Mouse (Mus musculus): ENCODE results near the gene Klf3. TPM values are rescaled to one million over a fixed set of nuclear protein-coding genes. Genes with fewer than 3 reads are reported as not detected.
"Not testable (repeated sequence)": the region's sequence is repeated elsewhere in the genome, so short reads cannot be mapped to it uniquely, and the experiment has no call there.

Gene Klf3
- polyA plus RNA-seq, 1 experiment from 2014 or later: 25.1 TPM

DNA sequence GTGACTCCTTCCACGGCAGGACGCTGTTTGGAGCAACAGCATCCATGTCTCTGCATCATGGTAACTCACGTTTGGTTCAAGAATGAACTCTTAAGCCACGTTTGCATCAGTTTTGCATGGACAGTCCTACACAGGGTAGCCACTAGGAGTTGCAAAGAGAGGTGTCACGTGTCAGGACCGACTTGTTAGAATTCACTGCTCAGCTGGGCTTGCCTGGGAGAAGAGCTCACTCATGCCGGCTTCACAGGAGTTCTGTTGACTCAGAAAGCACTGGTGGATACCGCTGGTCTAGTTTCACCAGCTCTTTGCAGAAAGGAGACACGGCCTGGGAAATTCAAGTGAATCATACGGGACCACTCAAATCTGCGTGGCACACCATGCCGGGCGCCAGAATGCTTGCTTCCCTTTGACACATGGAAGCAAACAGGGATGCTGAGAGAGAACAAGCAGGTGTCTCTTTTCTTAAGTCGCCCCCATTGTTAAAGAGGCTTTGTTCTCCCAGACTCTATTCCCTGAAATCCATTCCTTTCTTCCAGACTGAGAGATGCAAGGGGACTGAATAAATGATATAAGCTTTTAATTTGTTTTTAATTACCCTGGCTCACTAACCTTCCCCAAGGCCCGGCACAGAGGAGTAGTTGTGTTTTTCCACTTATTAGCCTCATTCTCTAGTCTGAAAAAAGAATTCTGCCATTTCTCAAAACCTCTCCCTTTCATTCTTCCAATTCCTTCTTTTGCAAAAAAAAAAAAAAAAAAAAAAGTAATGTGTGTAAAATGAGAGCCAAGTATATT is 74.2 kb downstream of the Klf3 start:
- WGBS: 15% methylated on average over 15 of the region's 15 CpGs
- 0 out of 2 replicates have a peak overlapping the region, but pooled peaks have one; percentile 19 for H3K4me2 ChIP-seq (ENCODE audit: low read length)
- 0 out of 2 replicates have a peak, but pooled peaks have one; percentile 39 for ATAC-seq

DNA sequence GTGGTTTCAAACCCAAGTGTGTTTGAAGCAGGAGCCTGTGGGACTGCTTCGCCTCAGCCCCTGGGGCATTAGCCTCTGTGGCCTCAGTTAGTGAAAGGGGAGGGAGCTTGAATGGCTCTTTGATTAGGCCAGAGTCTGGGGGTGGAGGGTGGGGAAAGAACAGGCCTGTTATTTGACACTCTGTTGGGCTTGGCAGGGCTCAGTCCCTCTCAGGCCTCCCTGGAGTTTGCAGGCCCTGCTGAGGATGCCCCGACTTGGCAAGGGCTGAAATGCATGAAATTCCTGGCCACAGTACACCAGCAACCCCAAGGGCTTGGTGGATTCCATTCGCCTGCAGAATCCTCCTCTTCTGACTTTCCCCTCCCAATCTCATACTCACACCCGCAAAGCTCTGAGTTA is 74.8 kb downstream of the Klf3 start:
- no peak overlapping the region for H3K27ac ChIP-seq (ENCODE audit: low read length)
- no peak overlapping the region for H3K9ac ChIP-seq (ENCODE audit: low read depth, low read length)
- H3K9me3 ChIP-seq (replicated peaks; ENCODE audit: control insufficient read depth, low read length, poor library complexity, severe bottlenecking): no peaks in the 10 kb centered on the region
- H3K27me3 ChIP-seq (ENCODE audit: control insufficient read depth, insufficient read depth, low read depth, low read length): no peaks in the 10 kb centered on the region
- peaks cover 6% of the 10 kb centered on the region; the same call in 1 of the 2 replicates for H3K4me1 ChIP-seq (ENCODE audit: control insufficient read depth, insufficient read depth, low read length)
- H3K36me3 ChIP-seq (ENCODE audit: control insufficient read depth, insufficient read depth, low read length): no peaks in the 10 kb centered on the region
- peak; percentile 89 for ATAC-seq
- H3K4me2 ChIP-seq (ENCODE audit: low read length): no peak overlapping the region
- 6% methylated on average over 4 of the region's 4 CpGs for WGBS
- no peak overlapping the region for H3K4me3 ChIP-seq (ENCODE audit: low read depth, low read length)

More for the DNA sequence above, 74.2 kb downstream of the Klf3 start:
- Histone ChIP-seq H3K4me1 (ENCODE audit: control insufficient read depth, insufficient read depth, low read length) (peaks cover 6% of the 10 kb centered on the region; the same call in 1 of the 2 replicates), H3K9me3 (replicated peaks; ENCODE audit: control insufficient read depth, low read length, poor library complexity, severe bottlenecking) (no peaks in the 10 kb centered on the region), H3K9ac (ENCODE audit: low read depth, low read length) (no peak overlapping the region), H3K27me3 (ENCODE audit: control insufficient read depth, insufficient read depth, low read depth, low read length) (no peaks in the 10 kb centered on the region), H3K27ac (ENCODE audit: low read length) (peak overlapping the region; percentile 19), H3K4me3 (ENCODE audit: low read depth, low read length) (no peak overlapping the region), H3K36me3 (ENCODE audit: control insufficient read depth, insufficient read depth, low read length) (no peaks in the 10 kb centered on the region)

DNA sequence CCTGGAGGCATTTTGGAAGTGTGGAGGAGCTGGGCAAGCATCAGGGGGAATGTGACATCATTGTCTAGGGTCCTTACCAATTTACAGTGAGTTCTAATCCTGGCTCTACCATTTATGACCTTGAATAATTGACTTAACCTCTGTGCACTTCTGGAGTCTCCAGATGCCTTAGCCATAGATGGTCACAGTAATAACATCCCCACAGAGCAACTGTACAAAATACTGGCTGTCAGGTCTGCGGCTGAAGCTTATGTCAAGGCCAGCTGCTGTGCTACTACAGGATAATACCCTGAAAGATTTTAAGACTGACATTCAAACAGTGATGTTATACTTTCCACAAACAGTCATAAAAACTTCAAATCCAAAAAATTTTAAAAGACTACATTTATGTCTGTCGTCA is 75.3 kb downstream of the Klf3 start:
- no peak overlapping the region for H3K27ac ChIP-seq (ENCODE audit: low read length)
- no peaks in the 10 kb centered on the region for H3K36me3 ChIP-seq (ENCODE audit: control insufficient read depth, insufficient read depth, low read length)
- H3K9me3 ChIP-seq (replicated peaks; ENCODE audit: control insufficient read depth, low read length, poor library complexity, severe bottlenecking): no peaks in the 10 kb centered on the region
- WGBS: 78% methylated on average over 2 of the region's 2 CpGs
- no peak overlapping the region for H3K4me2 ChIP-seq (ENCODE audit: low read length)
- peaks cover 6% of the 10 kb centered on the region; the same call in 1 of the 2 replicates for H3K4me1 ChIP-seq (ENCODE audit: control insufficient read depth, insufficient read depth, low read length)
- H3K9ac ChIP-seq (ENCODE audit: low read depth, low read length): no peak overlapping the region
- H3K27me3 ChIP-seq (ENCODE audit: control insufficient read depth, insufficient read depth, low read depth, low read length): no peaks in the 10 kb centered on the region
- no peak overlapping the region for H3K4me3 ChIP-seq (ENCODE audit: low read depth, low read length)
- ATAC-seq: no peak

DNA sequence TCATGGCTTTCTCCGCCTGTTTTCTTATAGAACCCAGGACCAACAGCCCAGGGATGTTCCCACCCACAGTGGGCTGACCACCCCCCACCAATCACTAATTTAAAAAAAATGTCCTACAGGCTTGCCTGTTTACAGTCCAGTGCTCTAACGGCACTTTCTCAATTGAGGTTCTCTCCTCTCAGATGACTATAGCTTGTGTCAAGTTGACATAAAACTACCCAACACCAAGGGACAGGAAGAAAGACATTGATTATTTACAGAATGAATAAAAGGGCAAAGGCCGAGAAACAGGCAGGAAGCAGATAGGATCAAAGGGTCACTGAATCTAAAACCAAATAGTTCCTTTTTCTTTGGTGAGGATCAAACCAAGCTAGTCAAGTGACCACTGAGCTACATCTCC is 76.1 kb downstream of the Klf3 start:
- H3K4me2 ChIP-seq (ENCODE audit: low read length): no peak overlapping the region
- no peaks in the 10 kb centered on the region for H3K27me3 ChIP-seq (ENCODE audit: control insufficient read depth, insufficient read depth, low read depth, low read length)
- ATAC-seq: no peak
- H3K9me3 ChIP-seq (replicated peaks; ENCODE audit: control insufficient read depth, low read length, poor library complexity, severe bottlenecking): no peaks in the 10 kb centered on the region
- H3K36me3 ChIP-seq (ENCODE audit: control insufficient read depth, insufficient read depth, low read length): no peaks in the 10 kb centered on the region
- no peak overlapping the region for H3K9ac ChIP-seq (ENCODE audit: low read depth, low read length)
- H3K27ac ChIP-seq (ENCODE audit: low read length): no peak overlapping the region
- WGBS: 67% methylated on average over 3 of the region's 3 CpGs
- H3K4me1 ChIP-seq (ENCODE audit: control insufficient read depth, insufficient read depth, low read length): peaks cover 6% of the 10 kb centered on the region; the same call in 1 of the 2 replicates
- no peak overlapping the region for H3K4me3 ChIP-seq (ENCODE audit: low read depth, low read length)

DNA sequence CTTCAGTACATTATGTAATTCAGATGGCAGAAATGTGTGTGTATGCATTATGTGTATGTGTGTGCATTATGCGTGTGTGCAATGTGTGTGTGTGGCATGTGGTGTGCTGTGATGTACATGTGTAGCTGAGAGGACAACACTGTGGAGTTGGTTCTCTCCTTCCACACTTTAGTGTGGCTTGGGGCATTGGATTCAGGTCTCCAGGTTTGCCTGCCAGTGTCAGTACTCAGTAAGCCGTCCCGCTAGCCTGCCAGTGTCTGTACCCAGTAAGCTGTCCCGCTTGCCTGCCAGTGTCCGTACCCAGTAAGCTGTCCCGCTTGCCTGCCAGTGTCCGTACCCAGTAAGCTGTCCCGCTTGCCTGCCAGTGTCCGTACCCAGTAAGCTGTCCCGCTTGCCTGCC is 78.4 kb downstream of the Klf3 start:
- H3K27me3 ChIP-seq (ENCODE audit: control insufficient read depth, insufficient read depth, low read depth, low read length); H3K9me3 ChIP-seq (replicated peaks; ENCODE audit: control insufficient read depth, low read length, poor library complexity, severe bottlenecking); ATAC-seq; H3K27ac ChIP-seq (ENCODE audit: low read length); H3K9ac ChIP-seq (ENCODE audit: low read depth, low read length); H3K4me3 ChIP-seq (ENCODE audit: low read depth, low read length); H3K4me2 ChIP-seq (ENCODE audit: low read length); H3K36me3 ChIP-seq (ENCODE audit: control insufficient read depth, insufficient read depth, low read length); H3K4me1 ChIP-seq (ENCODE audit: control insufficient read depth, insufficient read depth, low read length): not testable (repeated sequence)
- WGBS: 95% methylated on average over 5 of the region's 10 CpGs

DNA sequence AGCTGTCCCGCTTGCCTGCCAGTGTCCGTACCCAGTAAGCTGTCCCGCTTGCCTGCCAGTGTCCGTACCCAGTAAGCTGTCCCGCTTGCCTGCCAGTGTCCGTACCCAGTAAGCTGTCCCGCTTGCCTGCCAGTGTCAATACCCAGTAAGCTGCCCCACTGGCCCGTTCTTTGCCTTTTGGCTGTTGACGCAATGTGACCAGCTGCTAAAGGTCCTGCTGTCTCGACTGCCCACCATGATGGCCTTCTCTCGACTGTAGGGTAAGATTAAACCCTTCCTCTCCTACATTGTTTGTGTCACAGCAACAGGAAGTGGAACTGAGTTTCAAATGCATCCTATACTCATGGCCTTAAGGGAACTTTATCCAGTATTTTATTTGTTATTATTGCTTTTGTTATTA is 78.8 kb downstream of the Klf3 start:
- H3K9ac ChIP-seq (ENCODE audit: low read depth, low read length); H3K9me3 ChIP-seq (replicated peaks; ENCODE audit: control insufficient read depth, low read length, poor library complexity, severe bottlenecking); H3K4me2 ChIP-seq (ENCODE audit: low read length); H3K4me1 ChIP-seq (ENCODE audit: control insufficient read depth, insufficient read depth, low read length); H3K4me3 ChIP-seq (ENCODE audit: low read depth, low read length); H3K27me3 ChIP-seq (ENCODE audit: control insufficient read depth, insufficient read depth, low read depth, low read length); H3K27ac ChIP-seq (ENCODE audit: low read length); H3K36me3 ChIP-seq (ENCODE audit: control insufficient read depth, insufficient read depth, low read length); ATAC-seq: not testable (repeated sequence)
- WGBS: 85% methylated on average over 7 of the region's 11 CpGs

Other genes with a start within 250 kb of the Klf3 start
- 0.22 and 0.28 TPM in 2 replicates for gene Tlr1, start 130.2 kb downstream of the Klf3 start, polyA plus RNA-seq (2015; fragmentation: Nextera tagmentation; extraction: Ambion mirVana)
- gene Tlr6, start 156.7 kb downstream of the Klf3 start, polyA plus RNA-seq (2015; fragmentation: Nextera tagmentation; extraction: Ambion mirVana): 0.23 and 0.36 TPM in 2 replicates
- gene Fam114a1, start 166.7 kb downstream of the Klf3 start, polyA plus RNA-seq (2015; fragmentation: Nextera tagmentation; extraction: Ambion mirVana): 6.6 and 7.3 TPM in 2 replicates

All from midbrain, embryonic 16.5 days (tissue).